Mouse (Mus musculus) kidney, embryonic 16.5 days (tissue): ENCODE data around the gene Tmem229b. TPM values are rescaled to one million over a fixed set of nuclear protein-coding genes. Genes with fewer than 3 reads are reported as not detected.
A peak's percentile ranks its signal among the peaks of the same experiment; 100 is the strongest.
"Not testable (repeated sequence)": the region's sequence is repeated elsewhere in the genome, so short reads cannot be mapped to it uniquely, and the experiment has no call there.

Experiments
- ATAC-seq: fragments of 200-750 bp; cut with Nextera tagmentation; 2 replicates; pipeline ENCODE4 v1.8.0; 2017; ENCODE audit warnings: moderate TSS enrichment; ENCODE audit not compliant: low FRiP score, low TSS enrichment
- H3K27ac ChIP-seq: fragments of 300-500 bp; sonication (generic); 2 replicates; pipeline ENCODE4 v1.5.1; 2014; ENCODE audit warnings: low read length
- H3K27me3 ChIP-seq: fragments of 300-500 bp; sonication (generic); 2 replicates; pipeline ENCODE4 v1.6.1; 2014; ENCODE audit warnings: low read length, control low read depth, mixed read lengths; ENCODE audit not compliant: insufficient read depth
- H3K36me3 ChIP-seq: fragments of 300-500 bp; sonication (generic); 2 replicates; pipeline ENCODE4 v1.6.1; 2014; ENCODE audit warnings: low read length, control low read depth, mixed read lengths; ENCODE audit not compliant: insufficient read depth
- H3K4me1 ChIP-seq: fragments of 300-500 bp; sonication (generic); 2 replicates; pipeline ENCODE4 v1.6.1; 2014; ENCODE audit warnings: low read length, control low read depth, mixed read lengths; ENCODE audit not compliant: insufficient read depth
- H3K4me2 ChIP-seq: fragments of 300-500 bp; sonication (generic); replicated peaks from 2 replicates; pipeline ENCODE4 v1.6.1; 2014; ENCODE audit warnings: low read depth, low read length
- H3K4me3 ChIP-seq: fragments of 300-500 bp; sonication (generic); 2 replicates; pipeline ENCODE4 v1.5.1; 2014; ENCODE audit warnings: mild to moderate bottlenecking, low read length
- H3K9ac ChIP-seq: fragments of 300-500 bp; sonication (generic); replicated peaks from 2 replicates; pipeline ENCODE4 v1.6.1; 2014; ENCODE audit warnings: low read length
- H3K9me3 ChIP-seq: fragments of 300-500 bp; sonication (generic); 2 replicates; pipeline ENCODE4 v1.6.1; 2016; ENCODE audit warnings: low read length, control low read depth
- WGBS: fragments of 180-500 bp; shearing (Covaris S2); extraction: QIAGEN DNeasy Blood & Tissue Kit; methylation state at CpG from one replicate; pipeline ENCODE4 v1.1.7; 2014; 5-methylcytosine and 5-hydroxymethylcytosine counted together
- polyA plus RNA-seq: library from polyadenylated mRNA; unstranded; fragments of >200 nt; fragmentation: Nextera tagmentation; extraction: Ambion mirVana; gene quantifications from 2 replicates; pipeline ENCODE4 v1.2.1, GENCODE M21; 2015

Tmem229b gene
- polyA plus RNA-seq, 1 experiment from 2014 or later = 4.7 TPM

DNA sequence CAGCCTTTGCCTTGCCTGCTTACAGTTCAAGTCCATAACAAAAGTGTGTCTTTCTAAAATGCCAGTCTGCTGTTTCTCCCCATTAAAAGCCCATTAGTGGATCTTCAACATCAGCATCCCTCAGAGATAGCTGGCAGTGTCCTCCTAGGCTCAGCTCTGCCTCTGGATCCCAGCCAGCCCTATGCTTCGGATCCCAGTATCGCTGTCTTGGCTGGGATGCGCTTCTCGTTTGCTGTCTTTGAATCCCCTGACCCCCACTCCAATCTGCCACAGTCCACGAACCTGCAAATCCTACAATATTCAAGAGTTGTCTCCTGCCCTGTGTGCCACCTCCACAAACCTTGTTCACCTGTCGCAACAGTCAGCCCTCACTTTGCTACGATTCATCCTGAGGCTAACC is 36.7 kb downstream of the Tmem229b start:
- H3K4me2 ChIP-seq = no peak overlapping the region

DNA sequence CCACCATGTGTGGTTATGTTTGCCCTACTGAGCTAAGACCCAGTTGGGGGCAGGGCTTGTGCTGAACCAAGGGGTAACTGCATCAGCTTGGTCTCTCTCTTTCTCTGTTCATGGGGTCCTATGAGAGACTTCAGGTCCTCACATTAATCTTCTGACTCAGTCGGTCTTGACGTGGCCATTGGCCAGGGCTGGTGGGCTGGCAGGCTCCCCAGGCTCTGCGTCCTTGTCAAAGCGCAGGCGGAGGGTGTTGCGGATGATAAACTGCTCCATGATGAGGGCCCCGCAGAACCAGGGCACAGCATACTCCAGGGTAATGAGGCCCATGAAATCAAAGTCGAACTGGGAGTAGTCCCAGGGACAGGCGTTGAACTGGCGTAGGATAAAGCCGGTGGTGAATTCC is 42.9 kb downstream of the Tmem229b start:
- not testable (repeated sequence) for H3K9me3 ChIP-seq, H3K36me3 ChIP-seq, H3K27ac ChIP-seq, H3K4me1 ChIP-seq, ATAC-seq, H3K9ac ChIP-seq, H3K4me3 ChIP-seq, H3K27me3 ChIP-seq, H3K4me2 ChIP-seq
- WGBS = 79% methylated on average over 11 of the region's 11 CpGs

More for the DNA sequence above, 36.7 kb downstream of the Tmem229b start:
- Histone ChIP-seq H3K36me3 (no peaks in the 10 kb centered on the region), H3K4me3 (no peak overlapping the region), H3K9me3 (no peaks in the 10 kb centered on the region), H3K27ac (no peak overlapping the region), H3K4me1 (no peaks in the 10 kb centered on the region), H3K9ac (no peak overlapping the region), H3K27me3 (no peaks in the 10 kb centered on the region)
- no peak for ATAC-seq
- WGBS = 83% methylated on average over 7 of the region's 7 CpGs

DNA sequence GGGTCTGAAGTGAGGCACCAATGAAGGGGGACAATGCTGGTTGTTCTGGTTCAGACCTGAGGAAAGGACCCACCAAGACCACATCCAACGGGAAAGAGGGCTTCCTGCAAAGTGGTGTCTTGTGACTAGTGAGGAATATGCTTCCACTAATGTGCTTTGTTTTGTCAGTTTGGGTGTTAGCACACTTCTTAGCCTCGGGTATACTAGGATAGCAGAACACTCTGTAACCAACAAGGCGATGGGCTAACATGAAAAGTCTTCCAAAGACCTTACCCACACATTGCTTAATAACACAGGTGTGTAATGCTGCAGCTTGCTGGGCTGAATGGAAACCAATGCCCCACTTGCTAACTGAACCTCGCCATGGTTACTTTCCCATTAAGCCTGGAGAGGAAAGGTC is 51.0 kb downstream of the Tmem229b start:
- Histone ChIP-seq H3K36me3 (no peaks in the 10 kb centered on the region), H3K9ac (no peak overlapping the region), H3K27ac (no peak overlapping the region), H3K9me3 (peaks cover 20% of the 10 kb centered on the region), H3K4me3 (no peak overlapping the region), H3K4me2 (no peak overlapping the region), H3K27me3 (no peaks in the 10 kb centered on the region), H3K4me1 (no peaks in the 10 kb centered on the region)
- 82% methylated on average over 4 of the region's 4 CpGs for WGBS
- ATAC-seq = no peak

DNA sequence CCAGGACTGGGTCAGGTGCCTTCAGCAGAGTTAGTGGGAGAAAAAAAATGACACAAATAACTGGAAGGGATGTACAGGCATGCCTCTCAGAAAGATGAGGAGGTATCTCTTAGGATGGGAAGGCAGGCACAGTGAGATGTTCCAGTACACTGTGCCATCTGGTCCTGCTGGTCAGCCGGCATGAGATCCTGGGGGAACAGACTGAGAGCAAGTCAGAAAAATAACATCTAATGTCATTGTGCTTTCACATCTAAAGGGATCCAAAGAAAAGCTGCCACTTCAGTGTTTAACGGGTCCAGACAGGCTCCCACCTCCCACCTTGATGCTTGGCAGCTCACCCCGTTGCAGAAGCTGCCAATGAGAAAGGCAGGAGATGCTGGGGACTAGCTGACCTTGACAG is 54.9 kb downstream of the Tmem229b start:
- 65% methylated on average over 3 of the region's 3 CpGs for WGBS
- Histone ChIP-seq H3K4me1 (no peaks in the 10 kb centered on the region), H3K4me3 (no peak overlapping the region), H3K9me3 (peaks cover 13% of the 10 kb centered on the region), H3K36me3 (no peaks in the 10 kb centered on the region), H3K9ac (no peak overlapping the region), H3K4me2 (no peak overlapping the region), H3K27me3 (no peaks in the 10 kb centered on the region), H3K27ac (no peak overlapping the region)
- no peak for ATAC-seq

DNA sequence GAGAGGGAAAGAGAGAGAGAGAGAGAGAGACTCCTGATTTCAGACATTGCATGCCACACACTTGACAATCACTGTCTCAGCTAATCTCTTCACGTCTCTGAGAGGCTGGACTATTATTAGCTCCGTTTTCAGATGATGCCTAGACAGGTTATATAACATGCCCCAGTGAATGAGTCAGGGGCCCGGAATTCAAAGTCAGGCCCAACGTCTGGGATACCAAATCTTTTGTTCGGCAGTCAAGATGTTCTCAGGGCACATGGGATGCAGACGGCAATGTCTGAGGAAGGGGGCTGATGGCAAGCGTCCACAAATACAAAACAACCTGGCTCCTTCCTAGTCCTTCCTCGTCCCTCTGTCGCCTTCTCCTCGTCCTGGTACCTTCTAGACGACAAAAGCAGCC is 55.4 kb downstream of the Tmem229b start:
- Histone ChIP-seq H3K27me3 (no peaks in the 10 kb centered on the region), H3K9ac (no peak overlapping the region), H3K4me2 (no peak overlapping the region), H3K4me1 (no peaks in the 10 kb centered on the region), H3K36me3 (no peaks in the 10 kb centered on the region), H3K4me3 (no peak overlapping the region), H3K9me3 (peaks cover 12% of the 10 kb centered on the region), H3K27ac (no peak overlapping the region)
- ATAC-seq = no peak
- WGBS = 67% methylated on average over 11 of the region's 11 CpGs

DNA sequence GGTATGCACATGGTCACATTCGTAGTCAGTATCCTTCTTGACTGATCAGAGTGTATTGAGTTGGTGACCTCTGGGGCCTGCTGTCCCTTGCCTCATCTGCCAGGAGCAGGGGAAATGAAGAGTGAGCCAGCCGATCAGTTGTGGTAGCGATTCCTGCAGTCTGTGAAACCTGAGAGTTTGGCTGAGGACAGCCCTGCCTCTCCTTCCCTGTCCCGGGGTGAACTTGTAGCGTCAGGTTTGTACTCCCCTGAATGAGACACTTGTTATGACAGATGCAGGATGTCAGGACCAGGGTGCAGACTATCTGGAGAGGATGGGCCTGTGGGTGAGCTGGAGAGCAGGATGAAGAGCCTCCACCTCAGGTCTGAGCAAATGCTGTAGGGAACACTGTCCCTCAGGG is 59.8 kb downstream of the Tmem229b start:
- H3K4me1 ChIP-seq = no peaks in the 10 kb centered on the region
- H3K9ac ChIP-seq = no peak overlapping the region
- no peaks in the 10 kb centered on the region for H3K9me3 ChIP-seq
- 29% methylated on average over 5 of the region's 5 CpGs for WGBS
- no peak for ATAC-seq
- H3K4me3 ChIP-seq = no peak overlapping the region
- H3K4me2 ChIP-seq = no peak overlapping the region
- no peaks in the 10 kb centered on the region for H3K27me3 ChIP-seq
- H3K27ac ChIP-seq = no peak overlapping the region
- H3K36me3 ChIP-seq = no peaks in the 10 kb centered on the region

DNA sequence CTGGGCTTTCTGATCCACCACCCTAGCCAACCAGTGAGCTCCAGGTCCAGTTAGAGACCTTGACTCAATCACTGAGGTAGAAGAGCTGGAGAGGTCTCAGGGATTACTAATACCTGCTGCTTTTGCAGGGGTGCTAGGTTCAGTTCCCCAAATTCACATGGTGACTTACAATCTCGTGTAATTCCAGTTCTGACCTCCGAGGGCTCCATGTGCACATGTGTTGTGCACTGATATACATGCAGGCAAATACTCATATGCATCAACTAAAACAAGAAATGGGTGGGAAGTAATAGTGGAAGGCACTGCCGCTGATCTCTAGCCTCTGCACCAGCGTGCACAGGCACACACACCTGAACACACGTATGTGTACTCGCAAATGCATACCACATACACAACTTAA is 60.3 kb downstream of the Tmem229b start:
- no peak overlapping the region for H3K4me3 ChIP-seq
- H3K9ac ChIP-seq = no peak overlapping the region
- no peaks in the 10 kb centered on the region for H3K27me3 ChIP-seq
- no peaks in the 10 kb centered on the region for H3K9me3 ChIP-seq
- 0 out of 2 replicates have a peak, but pooled peaks have one; percentile 46 for ATAC-seq
- no peak overlapping the region for H3K4me2 ChIP-seq
- no peak overlapping the region for H3K27ac ChIP-seq
- WGBS = 74% methylated on average over 6 of the region's 6 CpGs
- H3K36me3 ChIP-seq = no peaks in the 10 kb centered on the region
- H3K4me1 ChIP-seq = no peaks in the 10 kb centered on the region

DNA sequence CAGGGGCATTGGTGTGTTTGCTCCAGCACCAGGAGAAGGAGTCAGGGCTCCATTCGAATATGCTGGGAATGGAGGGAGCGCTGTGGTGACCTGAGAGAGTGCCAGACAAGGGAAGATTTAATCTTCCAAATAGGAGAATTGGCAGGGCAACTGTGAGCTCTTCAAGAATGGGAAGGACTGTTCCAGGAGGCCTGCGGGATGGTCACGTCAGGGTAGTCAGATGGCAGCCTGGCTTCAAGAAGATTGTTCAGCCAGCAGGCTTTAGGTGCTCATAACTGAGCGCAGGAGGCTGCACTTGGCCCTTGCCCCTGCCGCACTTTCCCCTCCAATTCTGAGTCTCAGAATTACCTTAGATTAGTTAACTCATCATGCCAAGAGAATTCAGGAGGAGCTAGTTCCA is 64.5 kb downstream of the Tmem229b start:
- ATAC-seq = no peak
- Histone ChIP-seq H3K4me1 (no peaks in the 10 kb centered on the region), H3K9me3 (no peaks in the 10 kb centered on the region), H3K27ac (no peak overlapping the region), H3K9ac (no peak overlapping the region), H3K4me2 (no peak overlapping the region), H3K27me3 (no peaks in the 10 kb centered on the region), H3K36me3 (no peaks in the 10 kb centered on the region), H3K4me3 (no peak overlapping the region)
- WGBS = 84% methylated on average over 6 of the region's 6 CpGs

DNA sequence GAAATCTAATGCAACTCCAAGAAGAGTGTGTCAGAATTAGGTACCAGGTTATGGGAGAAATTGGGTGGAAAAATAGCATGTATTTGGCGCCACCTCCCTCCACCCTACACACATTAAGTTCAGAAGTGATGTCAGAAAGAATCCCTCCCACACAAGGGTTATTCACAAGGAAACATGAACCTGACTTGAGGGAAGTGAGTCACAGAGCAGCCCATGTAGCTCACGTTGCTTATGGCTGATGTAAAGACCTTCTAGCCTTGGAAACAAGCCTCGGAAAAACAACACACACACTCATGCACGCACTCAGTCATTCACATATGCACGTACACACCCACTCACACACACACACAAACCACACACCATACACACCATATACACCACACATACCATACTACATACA is 67.3 kb downstream of the Tmem229b start:
- no peaks in the 10 kb centered on the region for H3K27me3 ChIP-seq
- no peak overlapping the region for H3K27ac ChIP-seq
- H3K4me2 ChIP-seq = no peak overlapping the region
- no peak for ATAC-seq
- 59% methylated on average over 5 of the region's 5 CpGs for WGBS
- H3K9ac ChIP-seq = no peak overlapping the region
- no peaks in the 10 kb centered on the region for H3K9me3 ChIP-seq
- H3K36me3 ChIP-seq = no peaks in the 10 kb centered on the region
- H3K4me1 ChIP-seq = no peaks in the 10 kb centered on the region; the same call in 1 of the 2 replicates
- H3K4me3 ChIP-seq = no peak overlapping the region

DNA sequence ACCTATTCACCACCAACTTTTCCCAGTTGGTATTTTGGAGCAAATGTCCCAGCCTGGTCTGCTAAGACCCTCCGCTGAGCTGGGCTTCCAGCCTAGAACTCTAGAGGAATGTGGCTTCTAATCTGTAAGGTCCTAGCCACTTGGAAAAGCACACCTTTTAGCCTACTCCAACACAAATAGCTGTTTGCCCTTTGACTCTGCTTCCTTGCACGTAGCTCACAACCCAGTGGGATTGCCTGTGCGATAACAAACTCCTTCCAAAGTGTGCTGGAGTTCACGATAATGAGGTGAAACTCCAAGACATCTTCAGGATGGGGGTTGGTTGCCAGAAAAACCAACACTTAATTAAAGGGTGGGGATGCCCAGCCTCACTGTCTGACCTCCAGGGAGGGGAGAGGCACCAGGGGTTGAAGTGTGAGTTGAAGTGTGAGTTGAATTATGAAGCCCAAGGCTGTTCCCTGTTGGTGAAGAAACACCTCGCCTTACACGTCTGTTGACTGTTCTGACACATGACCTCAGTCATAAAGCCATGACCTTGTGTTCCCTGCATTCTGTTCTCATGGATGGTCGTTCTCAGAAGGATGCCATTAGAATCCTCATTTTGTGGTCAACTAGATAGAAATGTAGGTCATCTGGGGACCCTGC is 67.9 kb downstream of the Tmem229b start:
- no peak overlapping the region for H3K9ac ChIP-seq
- no peaks in the 10 kb centered on the region for H3K27me3 ChIP-seq
- ATAC-seq = no peak
- no peaks in the 10 kb centered on the region for H3K36me3 ChIP-seq
- no peaks in the 10 kb centered on the region; the same call in 1 of the 2 replicates for H3K4me1 ChIP-seq
- H3K9me3 ChIP-seq = no peaks in the 10 kb centered on the region
- no peak overlapping the region for H3K4me3 ChIP-seq
- 44% methylated on average over 7 of the region's 7 CpGs for WGBS
- H3K4me2 ChIP-seq = no peak overlapping the region
- H3K27ac ChIP-seq = no peak overlapping the region
